Comparison of ENCODE assay signal across 8 mouse cellular contexts in genomic region chr2:165367047-165367520, GRCm38 (mm10). TPM values are rescaled to one million over a fixed set of nuclear protein-coding genes. Genes with fewer than 3 reads are reported as not detected.
DNase-seq lines count a peak whose midpoint lies in the region; ATAC-seq and TF ChIP-seq lines count a peak whose summit lies in the region.

No protein-coding gene starts in this region.

- no peaks in the 10 kb centered on the region for H3K27me3 ChIP-seq in forebrain, embryonic 14.5 days (replicated peaks; ENCODE audit: control insufficient read depth, insufficient read depth, low read length)
- 0 out of 2 replicates have a peak, but pooled peaks cover 2% of the 10 kb centered on the region for H3K27me3 ChIP-seq in kidney, adult 2 months (replicated peaks; ENCODE audit: control insufficient read depth, insufficient read depth, low read length)
- H3K27me3 ChIP-seq in lung, embryonic 15.5 days: peaks cover 17% of the 10 kb centered on the region; the same call in 1 of the 2 replicates

- WGBS in forebrain, embryonic 14.5 days: 19% methylated on average over 5 of the region's 8 CpGs
- 3% methylated on average over 5 of the region's 8 CpGs for WGBS in kidney, adult 2 months
- WGBS in lung, embryonic 15.5 days: 4% methylated on average over 5 of the region's 8 CpGs

- H3K36me3 ChIP-seq in forebrain, embryonic 14.5 days (ENCODE audit: control insufficient read depth, insufficient read depth, low read length): no peaks in the 10 kb centered on the region
- no peaks in the 10 kb centered on the region for H3K36me3 ChIP-seq in kidney, adult 2 months (ENCODE audit: control insufficient read depth, insufficient read depth, low read length)
- no peaks in the 10 kb centered on the region for H3K36me3 ChIP-seq in lung, embryonic 15.5 days

- peak; percentile 17 to 25 for DNase-seq in spleen, postnatal 36 days (ENCODE audit: low spot score in 2 of 2)
- DNase-seq in spleen, postnatal 14 days (ENCODE audit: low spot score in 2 of 2): no peak
- peak; percentile 36 for DNase-seq in forebrain, embryonic 14.5 days (ENCODE audit: low spot score)
- DNase-seq in kidney, adult 2 months: peak; percentile 81
- DNase-seq in retina, postnatal 1 day: peak; percentile 63
- no peak for DNase-seq in left cerebral cortex, adult 9 months (ENCODE audit: low spot score in 2 of 2)
- no peak for DNase-seq in left cerebral cortex, adult 11 months (ENCODE audit: low spot score)

- no peak for ATAC-seq in forebrain, embryonic 14.5 days
- peak; percentile 61 for ATAC-seq in lung, embryonic 15.5 days (ENCODE audit: borderline replicate concordance, extremely low read depth, low FRiP score, low TSS enrichment)

- TF ChIP-seq CTCF in kidney, adult 2 months (conservative IDR thresholded peaks at IDR 0.05; ENCODE audit: insufficient read depth, insufficient read length, low read depth, low read length): no peak

- no peak overlapping the region for H3K27ac ChIP-seq in forebrain, embryonic 14.5 days (ENCODE audit: low read depth, low read length)
- H3K27ac ChIP-seq in kidney, adult 2 months (ENCODE audit: insufficient read depth, low read depth, low read length): no peak overlapping the region
- no peak overlapping the region for H3K27ac ChIP-seq in lung, embryonic 15.5 days

- H3K9me3 ChIP-seq in forebrain, embryonic 14.5 days (replicated peaks; ENCODE audit: control insufficient read depth, low read length): no peaks in the 10 kb centered on the region
- H3K9me3 ChIP-seq in lung, embryonic 15.5 days: no peaks in the 10 kb centered on the region

- TF ChIP-seq POLR2A in kidney, adult 2 months (IDR thresholded peaks at IDR 0.05; ENCODE audit: low read depth, low read length): no peak

- H3K4me1 ChIP-seq in forebrain, embryonic 14.5 days (ENCODE audit: control insufficient read depth, insufficient read depth, low read length): peaks cover 8% of the 10 kb centered on the region
- H3K4me1 ChIP-seq in kidney, adult 2 months (ENCODE audit: control insufficient read depth, insufficient read depth, low read length): no peaks in the 10 kb centered on the region
- H3K4me1 ChIP-seq in lung, embryonic 15.5 days: peaks cover 30% of the 10 kb centered on the region

- peak overlapping the region; percentile 70 for H3K4me2 ChIP-seq in forebrain, embryonic 14.5 days (ENCODE audit: low read length)
- peak overlapping the region; percentile 34 for H3K4me2 ChIP-seq in lung, embryonic 15.5 days

- no peak overlapping the region for H3K4me3 ChIP-seq in forebrain, embryonic 14.5 days (ENCODE audit: low read depth, low read length)
- no peak overlapping the region for H3K4me3 ChIP-seq in kidney, adult 2 months (ENCODE audit: insufficient read depth, low read depth, low read length)
- H3K4me3 ChIP-seq in lung, embryonic 15.5 days: no peak overlapping the region

- no peak overlapping the region for H3K9ac ChIP-seq in forebrain, embryonic 14.5 days (ENCODE audit: low read length)
- no peak overlapping the region for H3K9ac ChIP-seq in lung, embryonic 15.5 days

RNA-seq across cellular contexts. Expression of gene Zfp663, which starts 1.4 kb away (rescaled TPM):
- polyA plus RNA-seq in forebrain, embryonic 14.5 days (2014; fragmentation: Nextera tagmentation; extraction: Ambion mirVana): 8.1 and 9.1 TPM in 2 replicates
- not detected in 2 replicates for polyA plus RNA-seq in kidney, adult 2 months (2012; rRNA removed)
- 1.1 and 2.2 TPM in 2 replicates for polyA plus RNA-seq in lung, embryonic 15.5 days (2015; fragmentation: Nextera tagmentation; extraction: Ambion mirVana)

RNA-seq across cellular contexts. Expression of gene Zfp334, which starts 21.0 kb away (rescaled TPM):
- polyA plus RNA-seq in forebrain, embryonic 14.5 days (2014; fragmentation: Nextera tagmentation; extraction: Ambion mirVana): 13.6 and 13.9 TPM in 2 replicates
- 1.1 and 1.2 TPM in 2 replicates for polyA plus RNA-seq in kidney, adult 2 months (2012; rRNA removed)
- 7.0 and 7.1 TPM in 2 replicates for polyA plus RNA-seq in lung, embryonic 15.5 days (2015; fragmentation: Nextera tagmentation; extraction: Ambion mirVana)

RNA-seq across cellular contexts. Expression of gene Ocstamp, which starts 33.1 kb away (rescaled TPM):
- not detected in 2 replicates for polyA plus RNA-seq in forebrain, embryonic 14.5 days (2014; fragmentation: Nextera tagmentation; extraction: Ambion mirVana)
- polyA plus RNA-seq in kidney, adult 2 months (2012; rRNA removed): 0.09 and 0.11 TPM in 2 replicates
- 0.06 TPM in 1 of 2 replicates, not detected in the other for polyA plus RNA-seq in lung, embryonic 15.5 days (2015; fragmentation: Nextera tagmentation; extraction: Ambion mirVana)

RNA-seq across cellular contexts. Expression of gene Elmo2, which starts 40.8 kb away (rescaled TPM):
- 95.5 and 101 TPM in 2 replicates for polyA plus RNA-seq in forebrain, embryonic 14.5 days (2014; fragmentation: Nextera tagmentation; extraction: Ambion mirVana)
- polyA plus RNA-seq in kidney, adult 2 months (2012; rRNA removed): 56.3 and 59.9 TPM in 2 replicates
- 75.7 and 77.3 TPM in 2 replicates for polyA plus RNA-seq in lung, embryonic 15.5 days (2015; fragmentation: Nextera tagmentation; extraction: Ambion mirVana)

Comparison
In these comparisons a context has a peak if more than half of its experiments do, and no peak if none do; other contexts are left out.
1. DNase-seq: peak in spleen, postnatal 36 days (2 of 2), forebrain, embryonic 14.5 days (single experiment), kidney, adult 2 months (single experiment) and retina, postnatal 1 day (single experiment); none in spleen, postnatal 14 days (0 of 2), left cerebral cortex, adult 9 months (0 of 2) and left cerebral cortex, adult 11 months (single experiment).